Mouse (Mus musculus) E14TG2a.4 (cell line): ENCODE data around the gene Myo18b.

ENCODE experiments used
- CTCF ChIP-seq: conservative IDR thresholded peaks from 2 replicates; pipeline ENCODE4 v1.5.1; 2014; ENCODE audit warnings: low read length
- NANOG ChIP-seq: IDR thresholded peaks from 2 replicates; pipeline ENCODE4 v1.6.1; 2014; ENCODE audit warnings: borderline replicate concordance, low read length, mixed read lengths

GRCm38 (mm10) chr5:112781719-112782118, 114.4 kb downstream of the Myo18b start:
- TF ChIP-seq CTCF (no peak), NANOG (no peak)
